Mouse (Mus musculus) limb, embryonic 10.5 days (tissue): ENCODE data around the gene Desi1. TPM values are rescaled to one million over a fixed set of nuclear protein-coding genes. Genes with fewer than 3 reads are reported as not detected.
"Not testable (repeated sequence)": the region's sequence is repeated elsewhere in the genome, so short reads cannot be mapped to it uniquely, and the experiment has no call there.

ENCODE experiments used
- DNase-seq: peaks from one replicate; pipeline ENCODE4 v3.0.0-alpha.2; 2017; ENCODE audit warnings: low spot score
- H3K27ac ChIP-seq: fragments of 300-500 bp; sonication (generic); 2 replicates; pipeline ENCODE4 v1.5.1; 2016; ENCODE audit warnings: mild to moderate bottlenecking
- H3K27me3 ChIP-seq: fragments of 300-500 bp; sonication (generic); 2 replicates; pipeline ENCODE4 v1.6.1; 2016; ENCODE audit warnings: low read depth, mild to moderate bottlenecking; ENCODE audit not compliant: poor library complexity, severe bottlenecking
- H3K36me3 ChIP-seq: fragments of 300-500 bp; sonication (generic); 2 replicates; pipeline ENCODE4 v1.6.1; 2016; ENCODE audit warnings: mild to moderate bottlenecking, moderate library complexity
- H3K4me1 ChIP-seq: fragments of 300-500 bp; sonication (generic); 2 replicates; pipeline ENCODE4 v1.6.1; 2016
- H3K4me3 ChIP-seq: fragments of 300-500 bp; sonication (generic); 2 replicates; pipeline ENCODE4 v1.5.1; 2016; ENCODE audit warnings: mild to moderate bottlenecking, moderate library complexity
- H3K9me3 ChIP-seq: fragments of 300-500 bp; sonication (generic); replicated peaks from 2 replicates; pipeline ENCODE4 v1.6.1; 2016; ENCODE audit warnings: mild to moderate bottlenecking
- WGBS: fragments of 180-500 bp; shearing (Covaris S2); methylation state at CpG from one replicate; pipeline ENCODE4 v1.1.7; 2016; 5-methylcytosine and 5-hydroxymethylcytosine counted together
- polyA plus RNA-seq: library from polyadenylated mRNA; unstranded; fragments of >200 nt; fragmentation: Nextera tagmentation; extraction: Ambion mirVana; gene quantifications from 2 replicates; pipeline ENCODE4 v1.2.1, GENCODE M21; 2016

The Desi1 gene
- polyA plus RNA-seq, 1 experiment from 2014 or later = 33.7 TPM

- peak overlapping the region; percentile 86 for H3K4me3 ChIP-seq
- peaks cover 30% of the 10 kb centered on the region for H3K36me3 ChIP-seq
- no peaks in the 10 kb centered on the region for H3K27me3 ChIP-seq
- H3K9me3 ChIP-seq = no peaks in the 10 kb centered on the region
- WGBS = under 1% methylated on average over 39 of the region's 39 CpGs
- H3K4me1 ChIP-seq = peaks cover 19% of the 10 kb centered on the region
- peak; percentile 44 for DNase-seq
- H3K27ac ChIP-seq = peak overlapping the region; percentile 85
Measured at GRCm38 (mm10) chr15:82015392-82016100, 18.1 kb downstream of the Desi1 start.

GRCm38 (mm10) chr15:82014745-82015391 is 18.8 kb downstream of the Desi1 start:
- H3K36me3 ChIP-seq = peaks cover 23% of the 10 kb centered on the region
- no peaks in the 10 kb centered on the region for H3K27me3 ChIP-seq
- peaks cover 19% of the 10 kb centered on the region for H3K4me1 ChIP-seq
- H3K9me3 ChIP-seq = no peaks in the 10 kb centered on the region
- DNase-seq = no peak
- WGBS = 17% methylated on average over 9 of the region's 9 CpGs
- H3K4me3 ChIP-seq = peak overlapping the region; percentile 86
- H3K27ac ChIP-seq = peak overlapping the region; percentile 85; the same call in 1 of the 2 replicates

DNA sequence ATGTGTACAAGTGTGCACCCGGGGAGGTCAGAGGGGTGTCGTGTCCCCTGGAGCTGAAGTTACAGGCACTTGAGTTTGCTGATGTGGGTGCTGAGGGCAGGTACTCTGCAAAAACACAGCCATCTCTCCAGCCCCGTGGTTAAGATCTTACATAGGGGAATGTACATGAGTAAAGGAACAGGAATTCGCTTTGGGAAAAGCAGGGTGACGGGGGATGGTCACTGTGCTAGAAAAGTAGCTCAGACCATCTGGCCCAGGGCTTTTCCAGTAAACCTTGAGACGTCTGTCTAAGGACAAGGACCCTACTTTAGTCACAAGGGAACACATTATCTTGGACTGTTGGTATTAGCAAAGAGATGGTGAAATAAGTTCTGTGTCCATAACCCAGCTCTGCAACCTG is 21.7 kb downstream of the Desi1 start:
- no peaks in the 10 kb centered on the region for H3K27me3 ChIP-seq
- no peak for DNase-seq
- no peak overlapping the region for H3K27ac ChIP-seq
- H3K36me3 ChIP-seq = peaks cover 21% of the 10 kb centered on the region
- WGBS = 90% methylated on average over 6 of the region's 6 CpGs
- H3K4me3 ChIP-seq = no peak overlapping the region
- no peaks in the 10 kb centered on the region for H3K9me3 ChIP-seq
- H3K4me1 ChIP-seq = peaks cover 18% of the 10 kb centered on the region

DNA sequence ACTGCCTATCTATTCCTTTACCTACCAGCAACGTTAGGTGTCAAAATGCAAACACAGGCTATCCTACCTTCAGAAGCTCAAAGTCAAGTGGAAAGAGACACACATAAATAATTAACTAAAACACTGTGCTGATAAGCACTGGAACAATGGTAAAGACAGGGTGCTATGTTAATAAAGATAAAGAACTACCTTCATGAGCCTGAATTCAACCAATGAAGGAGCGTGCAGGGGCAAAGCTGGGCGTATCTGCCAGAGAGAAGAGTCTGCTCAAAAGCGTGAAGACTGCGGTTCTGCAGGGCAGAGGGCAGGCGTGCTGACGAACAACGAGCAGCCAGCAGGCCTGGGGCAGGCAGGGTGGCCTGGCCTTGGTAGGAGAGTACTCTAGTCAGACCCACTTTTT is 29.4 kb downstream of the Desi1 start:
- no peaks in the 10 kb centered on the region for H3K4me1 ChIP-seq

DNA sequence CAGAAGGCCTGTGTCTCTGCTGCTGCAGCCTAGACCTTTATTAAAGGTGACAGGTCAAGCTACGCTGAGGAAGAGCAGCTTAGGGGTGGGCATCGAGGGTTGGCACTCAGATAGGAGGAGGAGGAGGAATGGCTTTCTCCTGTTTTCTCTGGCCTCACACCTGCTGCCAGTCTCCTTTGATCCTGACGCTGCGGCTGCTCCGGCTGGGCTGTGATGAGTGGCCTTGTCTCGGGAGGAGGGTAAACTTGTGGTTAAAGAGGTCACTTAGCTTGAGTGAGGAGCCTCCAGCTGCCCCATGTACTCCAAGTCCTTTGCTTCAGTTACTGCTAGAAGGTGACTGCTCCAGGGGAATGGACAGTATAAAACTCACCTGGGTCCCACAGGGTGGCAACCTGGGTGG is 39.7 kb downstream of the Desi1 start:
- H3K4me1 ChIP-seq = no peaks in the 10 kb centered on the region
- H3K27me3 ChIP-seq = no peaks in the 10 kb centered on the region
- WGBS = 80% methylated on average over 6 of the region's 6 CpGs
- no peak overlapping the region for H3K4me3 ChIP-seq
- H3K36me3 ChIP-seq = peaks cover 61% of the 10 kb centered on the region
- H3K9me3 ChIP-seq = no peaks in the 10 kb centered on the region
- H3K27ac ChIP-seq = no peak overlapping the region
- DNase-seq = no peak

More for the DNA sequence above, 29.4 kb downstream of the Desi1 start:
- Histone ChIP-seq H3K36me3 (peaks cover 62% of the 10 kb centered on the region), H3K9me3 (no peaks in the 10 kb centered on the region), H3K27ac (no peak overlapping the region), H3K4me3 (no peak overlapping the region), H3K27me3 (no peaks in the 10 kb centered on the region)
- 93% methylated on average over 8 of the region's 8 CpGs for WGBS
- DNase-seq = no peak

GRCm38 (mm10) chr15:81990549-81990948 is 43.1 kb downstream of the Desi1 start:
- 51% methylated on average over 7 of the region's 7 CpGs for WGBS
- Histone ChIP-seq H3K4me3 (no peak overlapping the region), H3K9me3 (no peaks in the 10 kb centered on the region), H3K36me3 (peaks cover 29% of the 10 kb centered on the region), H3K27me3 (no peaks in the 10 kb centered on the region), H3K4me1 (no peaks in the 10 kb centered on the region), H3K27ac (no peak overlapping the region)
- DNase-seq = no peak

DNA sequence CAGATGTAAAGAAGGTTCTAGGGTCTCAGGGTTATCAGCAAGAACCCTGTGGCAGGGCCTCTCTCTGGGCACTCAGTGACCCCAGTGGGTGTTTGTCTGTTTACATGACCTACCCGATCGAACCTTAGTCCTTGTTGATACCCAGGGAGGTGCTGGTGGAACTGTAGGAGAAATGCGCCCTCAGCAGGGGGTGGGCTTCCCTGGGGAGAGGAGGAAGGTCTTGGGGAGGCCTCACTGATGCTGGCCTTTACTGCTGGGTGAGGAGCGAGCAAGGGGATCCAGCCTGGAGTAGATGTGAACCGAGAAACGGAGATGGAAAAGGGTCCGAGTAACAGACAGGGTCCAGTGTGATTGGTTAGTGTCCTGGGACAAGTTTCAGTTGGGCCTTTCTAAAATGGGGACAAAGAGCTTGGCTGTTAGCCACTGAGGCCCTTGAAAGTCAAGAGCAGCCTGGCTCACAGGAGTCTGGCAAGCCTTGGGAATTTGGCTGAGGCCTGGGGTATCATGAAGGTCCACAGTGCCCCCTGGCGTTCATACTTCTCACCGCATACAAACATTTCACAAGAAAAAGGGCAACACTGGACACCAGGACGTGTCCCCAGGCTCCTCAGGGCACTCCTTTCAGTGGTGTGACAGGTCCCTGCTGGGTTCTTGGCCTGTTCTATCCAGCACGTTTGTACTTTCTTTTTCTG is 44.1 kb downstream of the Desi1 start:
- DNase-seq = peak; percentile 90
- peak overlapping the region; percentile 39; the same call in 1 of the 2 replicates for H3K27ac ChIP-seq
- WGBS = 46% methylated on average over 11 of the region's 11 CpGs

DNA sequence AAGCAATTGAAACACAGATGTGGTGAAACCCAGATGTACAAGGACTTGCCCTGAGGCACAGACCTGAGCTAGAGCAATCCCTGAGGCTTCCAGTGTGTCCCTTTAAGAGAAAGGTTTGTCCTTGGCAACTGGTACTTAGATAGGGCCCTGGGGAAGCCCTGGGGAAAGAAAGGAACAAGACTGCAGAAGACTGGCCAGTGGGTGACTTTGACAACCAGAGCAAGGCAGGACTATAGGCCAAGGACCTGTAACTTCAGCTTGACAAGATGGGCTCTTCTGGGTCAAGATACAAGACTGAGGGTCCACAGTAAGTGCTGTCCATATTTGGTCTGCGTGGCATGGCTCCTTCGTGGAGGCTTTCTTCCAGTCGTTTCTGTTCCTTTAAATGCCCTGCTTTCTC is 46.0 kb downstream of the Desi1 start, which contains the start of gene Xrcc6:
Gene Xrcc6, plus strand, starts transcription at position 190 of the 400 bp plus-strand sequence.
- H3K4me3 ChIP-seq = no peak within 1 kb of the TSS
- H3K4me1 ChIP-seq = no peaks in the 10 kb centered on the region
- H3K27me3 ChIP-seq = no peaks in the 10 kb centered on the region
- no peak within 1 kb of the TSS for H3K27ac ChIP-seq
- 82% methylated on average over 3 of the region's 3 CpGs for WGBS
- H3K9me3 ChIP-seq = no peaks in the 10 kb centered on the region
- DNase-seq = no peak
- peaks cover 2% of the 10 kb centered on the region; the same call in 1 of the 2 replicates for H3K36me3 ChIP-seq

More for the DNA sequence above, 44.1 kb downstream of the Desi1 start:
- Histone ChIP-seq H3K4me3 (no peak overlapping the region), H3K4me1 (no peaks in the 10 kb centered on the region), H3K9me3 (no peaks in the 10 kb centered on the region), H3K27me3 (no peaks in the 10 kb centered on the region), H3K36me3 (peaks cover 20% of the 10 kb centered on the region)

- DNase-seq = no peak
- Histone ChIP-seq H3K4me1 (no peaks in the 10 kb centered on the region), H3K27me3 (no peaks in the 10 kb centered on the region), H3K36me3 (no peaks in the 10 kb centered on the region), H3K27ac (no peak overlapping the region), H3K4me3 (no peak overlapping the region), H3K9me3 (no peaks in the 10 kb centered on the region)
- 68% methylated on average over 2 of the region's 2 CpGs for WGBS
Measured at GRCm38 (mm10) chr15:81985267-81986161, 48.1 kb downstream of the Desi1 start.

GRCm38 (mm10) chr15:81982173-81982572 is 51.5 kb downstream of the Desi1 start:
- DNase-seq = no peak
- 58% methylated on average over 1 of the region's 1 CpGs for WGBS
- no peaks in the 10 kb centered on the region for H3K36me3 ChIP-seq
- no peaks in the 10 kb centered on the region for H3K9me3 ChIP-seq
- H3K27ac ChIP-seq = no peak overlapping the region
- no peaks in the 10 kb centered on the region for H3K4me1 ChIP-seq
- H3K27me3 ChIP-seq = no peaks in the 10 kb centered on the region
- no peak overlapping the region for H3K4me3 ChIP-seq

DNA sequence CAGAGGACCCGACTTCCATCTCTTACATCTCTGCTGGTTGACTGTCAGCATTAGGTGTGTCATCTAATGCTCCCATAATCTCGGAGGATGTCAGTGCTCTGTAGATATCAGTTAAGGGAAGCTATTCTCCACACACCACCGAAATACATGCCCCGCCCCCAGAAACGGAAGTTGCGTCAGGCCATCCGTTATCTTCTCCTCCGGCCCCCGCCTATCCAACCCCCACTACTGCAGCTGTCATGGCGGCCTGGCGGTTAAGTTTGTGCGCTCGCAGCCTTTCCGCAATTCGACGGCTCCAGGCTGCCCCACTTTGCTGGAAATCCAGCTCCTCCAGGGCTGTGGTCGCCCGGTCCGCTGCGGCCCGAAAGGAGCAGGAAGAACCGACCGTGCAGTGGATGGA is 53.3 kb downstream of the Desi1 start, which contains the start of gene 1700029P11Rik:
Gene 1700029P11Rik, plus strand, starts transcription at position 220 of the 400 bp plus-strand sequence.
- Histone ChIP-seq H3K4me3 (no peak within 1 kb of the TSS), H3K27ac (no peak within 1 kb of the TSS), H3K27me3 (no peaks in the 10 kb centered on the region), H3K9me3 (no peaks in the 10 kb centered on the region; the same call in 1 of the 2 replicates), H3K36me3 (no peaks in the 10 kb centered on the region), H3K4me1 (no peaks in the 10 kb centered on the region)
- 95% methylated on average over 23 of the region's 23 CpGs for WGBS
- DNase-seq = no peak

DNA sequence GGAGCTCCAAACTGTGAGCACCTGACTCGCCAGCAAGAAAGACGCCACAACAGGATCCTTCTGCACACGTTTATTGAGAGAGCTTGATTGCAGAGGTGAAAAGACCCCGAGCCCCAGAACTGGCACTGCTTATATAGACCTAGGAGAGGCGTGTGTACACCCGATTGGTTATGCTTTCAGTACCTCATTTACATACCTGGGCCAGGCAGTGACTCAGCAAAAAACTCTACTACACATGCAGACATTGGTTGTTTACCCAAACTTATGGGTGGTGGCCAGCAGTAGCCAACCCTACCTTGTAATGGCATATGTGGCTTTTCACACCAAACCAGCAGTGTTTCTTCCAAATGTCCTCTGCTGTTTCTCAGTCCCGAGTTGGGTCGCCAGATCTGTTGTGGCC is 58.5 kb downstream of the Desi1 start:
- H3K27ac ChIP-seq, DNase-seq: not testable (repeated sequence)
- WGBS = 95% methylated on average over 8 of the region's 8 CpGs

More for the DNA sequence above, 58.5 kb downstream of the Desi1 start:
- not testable (repeated sequence) for H3K36me3 ChIP-seq, H3K27me3 ChIP-seq, H3K9me3 ChIP-seq, H3K4me3 ChIP-seq, H3K4me1 ChIP-seq
